Mouse (Mus musculus): ENCODE results near the gene Apoo. TPM values are rescaled to one million over a fixed set of nuclear protein-coding genes. Genes with fewer than 3 reads are reported as not detected.
"Not testable (repeated sequence)": the region's sequence is repeated elsewhere in the genome, so short reads cannot be mapped to it uniquely, and the experiment has no call there.

Apoo gene
- polyA plus RNA-seq, 1 experiment: 10.8 TPM

GRCm38 (mm10) chrX:94420210-94420609 lies 53.3 kb downstream of the Apoo start:
- 87% methylated on average over 2 of the region's 2 CpGs for WGBS
- TF ChIP-seq POLR2A (IDR thresholded peaks at IDR 0.05; ENCODE audit: borderline replicate concordance, control insufficient read depth, low read depth, low read length): no peak
- TF ChIP-seq CTCF (IDR thresholded peaks at IDR 0.05; ENCODE audit: control insufficient read depth, insufficient read depth, low read length): no peak
- Histone ChIP-seq H3K27ac (ENCODE audit: control insufficient read depth, insufficient read depth, low read depth, low read length, poor library complexity) (no peak overlapping the region), H3K4me1 (ENCODE audit: control insufficient read depth, insufficient read depth, low read length) (no peaks in the 10 kb centered on the region), H3K4me3 (replicated peaks; ENCODE audit: control insufficient read depth, low read depth, low read length) (no peak overlapping the region)

GRCm38 (mm10) chrX:94431548-94432375 lies 64.8 kb downstream of the Apoo start:
- 24% methylated on average over 9 of the region's 9 CpGs for WGBS
- TF ChIP-seq CTCF (IDR thresholded peaks at IDR 0.05; ENCODE audit: control insufficient read depth, insufficient read depth, low read length): no peak
- TF ChIP-seq POLR2A (IDR thresholded peaks at IDR 0.05; ENCODE audit: borderline replicate concordance, control insufficient read depth, low read depth, low read length): no peak
- Histone ChIP-seq H3K4me3 (replicated peaks; ENCODE audit: control insufficient read depth, low read depth, low read length) (no peak overlapping the region), H3K4me1 (ENCODE audit: control insufficient read depth, insufficient read depth, low read length) (no peaks in the 10 kb centered on the region), H3K27ac (ENCODE audit: control insufficient read depth, insufficient read depth, low read depth, low read length, poor library complexity) (no peak overlapping the region)

- WGBS: no CpG with 5 or more reads among the region's 3 CpGs
- not testable (repeated sequence) for H3K4me3 ChIP-seq (replicated peaks; ENCODE audit: control insufficient read depth, low read depth, low read length); H3K27ac ChIP-seq (ENCODE audit: control insufficient read depth, insufficient read depth, low read depth, low read length, poor library complexity); H3K4me1 ChIP-seq (ENCODE audit: control insufficient read depth, insufficient read depth, low read length)
Observed at GRCm38 (mm10) chrX:94445427-94445826, 78.5 kb downstream of the Apoo start.

- H3K27ac ChIP-seq (ENCODE audit: control insufficient read depth, insufficient read depth, low read depth, low read length, poor library complexity); H3K4me3 ChIP-seq (replicated peaks; ENCODE audit: control insufficient read depth, low read depth, low read length); H3K4me1 ChIP-seq (ENCODE audit: control insufficient read depth, insufficient read depth, low read length): not testable (repeated sequence)
- WGBS: 88% methylated on average over 2 of the region's 2 CpGs
Observed at GRCm38 (mm10) chrX:94446021-94446420, 79.1 kb downstream of the Apoo start.

GRCm38 (mm10) chrX:94450047-94450881 lies 83.3 kb downstream of the Apoo start:
- WGBS: 38% methylated on average over 1 of the region's 7 CpGs
- not testable (repeated sequence) for H3K4me1 ChIP-seq (ENCODE audit: control insufficient read depth, insufficient read depth, low read length)

GRCm38 (mm10) chrX:94459346-94459745 lies 92.4 kb downstream of the Apoo start:
- H3K4me3 ChIP-seq (replicated peaks; ENCODE audit: control insufficient read depth, low read depth, low read length): no peak overlapping the region
- 62% methylated on average over 4 of the region's 4 CpGs for WGBS
- TF ChIP-seq POLR2A (IDR thresholded peaks at IDR 0.05; ENCODE audit: borderline replicate concordance, control insufficient read depth, low read depth, low read length): no peak
- no peak for TF ChIP-seq CTCF (IDR thresholded peaks at IDR 0.05; ENCODE audit: control insufficient read depth, insufficient read depth, low read length)
- no peak overlapping the region for H3K27ac ChIP-seq (ENCODE audit: control insufficient read depth, insufficient read depth, low read depth, low read length, poor library complexity)
- H3K4me1 ChIP-seq (ENCODE audit: control insufficient read depth, insufficient read depth, low read length): no peaks in the 10 kb centered on the region

More at GRCm38 (mm10) chrX:94450047-94450881, 83.3 kb downstream of the Apoo start:
- H3K27ac ChIP-seq (ENCODE audit: control insufficient read depth, insufficient read depth, low read depth, low read length, poor library complexity); H3K4me3 ChIP-seq (replicated peaks; ENCODE audit: control insufficient read depth, low read depth, low read length): not testable (repeated sequence)

- H3K27ac ChIP-seq (ENCODE audit: control insufficient read depth, insufficient read depth, low read depth, low read length, poor library complexity); H3K4me3 ChIP-seq (replicated peaks; ENCODE audit: control insufficient read depth, low read depth, low read length); H3K4me1 ChIP-seq (ENCODE audit: control insufficient read depth, insufficient read depth, low read length): not testable (repeated sequence)
- 64% methylated on average over 1 of the region's 3 CpGs for WGBS
Observed at GRCm38 (mm10) chrX:94461513-94461912, 94.6 kb downstream of the Apoo start.

GRCm38 (mm10) chrX:94462604-94463429 lies 95.9 kb downstream of the Apoo start:
- H3K4me3 ChIP-seq (replicated peaks; ENCODE audit: control insufficient read depth, low read depth, low read length); H3K27ac ChIP-seq (ENCODE audit: control insufficient read depth, insufficient read depth, low read depth, low read length, poor library complexity); H3K4me1 ChIP-seq (ENCODE audit: control insufficient read depth, insufficient read depth, low read length): not testable (repeated sequence)
- WGBS: no CpG with 5 or more reads among the region's 7 CpGs

Other genes with a start within 250 kb of the Apoo start
- gene Zfx, start 243.4 kb upstream of the Apoo start, polyA plus RNA-seq (2011; ENCODE audit: insufficient read depth, insufficient read length, low replicate concordance, missing spikeins): 9.8 and 11.1 TPM in 2 replicates
- 45.0 and 55.0 TPM in 2 replicates for gene Eif2s3x, start 154.3 kb upstream of the Apoo start, polyA plus RNA-seq (2011; ENCODE audit: insufficient read depth, insufficient read length, low replicate concordance, missing spikeins)
- 0.88 and 5.4 TPM in 2 replicates for gene Klhl15, start 132.5 kb upstream of the Apoo start, polyA plus RNA-seq (2011; ENCODE audit: insufficient read depth, insufficient read length, low replicate concordance, missing spikeins)
- gene Fam90a1b, start 340 bp upstream of the Apoo start, polyA plus RNA-seq (2011; ENCODE audit: insufficient read depth, insufficient read length, low replicate concordance, missing spikeins): not detected in 2 replicates
- gene Maged1, start 175.0 kb downstream of the Apoo start, polyA plus RNA-seq (2011; ENCODE audit: insufficient read depth, insufficient read length, low replicate concordance, missing spikeins): 9.9 and 18.5 TPM in 2 replicates